Mouse (Mus musculus): ENCODE results near the gene Zdhhc16.
A peak's percentile ranks its signal among the peaks of the same experiment; 100 is the strongest.
"Not testable (repeated sequence)": the region's sequence is repeated elsewhere in the genome, so short reads cannot be mapped to it uniquely, and the experiment has no call there.

Zdhhc16 gene

GRCm38 (mm10) chr19:41913774-41914591 lies 19.3 kb upstream of the Zdhhc16 start:
- no peak for DNase-seq (ENCODE audit: low spot score)

GRCm38 (mm10) chr19:41914592-41914882 lies 18.7 kb upstream of the Zdhhc16 start:
- not testable (repeated sequence) for DNase-seq (ENCODE audit: low spot score)

- DNase-seq (ENCODE audit: low spot score) = no peak
These were observed 18.0 kb upstream of the Zdhhc16 start for GRCm38 (mm10) chr19:41915294-41915693.

GRCm38 (mm10) chr19:41916853-41917252 lies 16.4 kb upstream of the Zdhhc16 start:
- DNase-seq (ENCODE audit: low spot score) = no peak

GRCm38 (mm10) chr19:41919471-41919870 lies 13.8 kb upstream of the Zdhhc16 start:
- DNase-seq (ENCODE audit: low spot score) = no peak

GRCm38 (mm10) chr19:41920412-41921067 lies 12.7 kb upstream of the Zdhhc16 start:
- no peak for DNase-seq (ENCODE audit: low spot score)

- no peak for DNase-seq (ENCODE audit: low spot score)
These were observed 594 bp upstream of the Zdhhc16 start for GRCm38 (mm10) chr19:41932686-41933085.

GRCm38 (mm10) chr19:41934124-41934523 lies 844 bp downstream of the Zdhhc16 start:
- DNase-seq (ENCODE audit: low spot score) = no peak

GRCm38 (mm10) chr19:41935921-41936320 lies 2.6 kb downstream of the Zdhhc16 start:
- DNase-seq (ENCODE audit: low spot score) = no peak

- no peak for DNase-seq (ENCODE audit: low spot score)
These were observed 5.3 kb downstream of the Zdhhc16 start for GRCm38 (mm10) chr19:41938539-41938938.

- DNase-seq (ENCODE audit: low spot score) = no peak
These were observed 10.6 kb downstream of the Zdhhc16 start for GRCm38 (mm10) chr19:41943841-41944240.

GRCm38 (mm10) chr19:41952287-41952686 lies 19.0 kb downstream of the Zdhhc16 start:
- DNase-seq (ENCODE audit: low spot score) = no peak

GRCm38 (mm10) chr19:41953574-41953973 lies 20.3 kb downstream of the Zdhhc16 start:
- no peak for DNase-seq (ENCODE audit: low spot score)

- DNase-seq (ENCODE audit: low spot score) = no peak
These were observed 36.3 kb downstream of the Zdhhc16 start for GRCm38 (mm10) chr19:41969618-41970017.

- DNase-seq (ENCODE audit: low spot score) = no peak
These were observed 40.9 kb downstream of the Zdhhc16 start for GRCm38 (mm10) chr19:41973891-41974794.

- DNase-seq (ENCODE audit: low spot score) = peak; percentile 28
These were observed 47.1 kb downstream of the Zdhhc16 start for GRCm38 (mm10) chr19:41980422-41980818.

GRCm38 (mm10) chr19:41980819-41981594 lies 47.7 kb downstream of the Zdhhc16 start, which contains the start of gene Mms19:
TSS of gene Mms19 (minus strand) at chr19:41981157.
- peak; percentile 99 for DNase-seq (ENCODE audit: low spot score)

GRCm38 (mm10) chr19:41981595-41981927 lies 48.3 kb downstream of the Zdhhc16 start, which contains the start of gene Ubtd1:
TSS of gene Ubtd1 (plus strand) at chr19:41981763.
- no peak for DNase-seq (ENCODE audit: low spot score)

- peak; percentile 56 for DNase-seq (ENCODE audit: low spot score)
These were observed 48.9 kb downstream of the Zdhhc16 start for GRCm38 (mm10) chr19:41981931-41982790.

- no peak for DNase-seq (ENCODE audit: low spot score)
These were observed 49.5 kb downstream of the Zdhhc16 start for GRCm38 (mm10) chr19:41982791-41983150.

GRCm38 (mm10) chr19:41985994-41986393 lies 52.7 kb downstream of the Zdhhc16 start:
- no peak for DNase-seq (ENCODE audit: low spot score)

All from urinary bladder, postnatal 14 days (tissue).